Mouse (Mus musculus) brain, adult 10 weeks (tissue): ENCODE data around the gene Ndufa13. TPM values are rescaled to one million over a fixed set of nuclear protein-coding genes. Genes with fewer than 3 reads are reported as not detected.

Source experiments
- polyA plus RNA-seq: library from polyadenylated mRNA; stranded (reverse); fragments of 350-450 nt; fragmentation: Illumina TruSeq; extraction: RNeasy Lipid Tissue Mini Kit (QIAGEN cat#74804); gene quantifications from one replicate; pipeline ENCODE4 v1.2.3, GENCODE M21; 2015; ENCODE audit warnings: low read depth, low replicate concordance

The Ndufa13 gene
- polyA plus RNA-seq, result 228 TPM

DNA sequence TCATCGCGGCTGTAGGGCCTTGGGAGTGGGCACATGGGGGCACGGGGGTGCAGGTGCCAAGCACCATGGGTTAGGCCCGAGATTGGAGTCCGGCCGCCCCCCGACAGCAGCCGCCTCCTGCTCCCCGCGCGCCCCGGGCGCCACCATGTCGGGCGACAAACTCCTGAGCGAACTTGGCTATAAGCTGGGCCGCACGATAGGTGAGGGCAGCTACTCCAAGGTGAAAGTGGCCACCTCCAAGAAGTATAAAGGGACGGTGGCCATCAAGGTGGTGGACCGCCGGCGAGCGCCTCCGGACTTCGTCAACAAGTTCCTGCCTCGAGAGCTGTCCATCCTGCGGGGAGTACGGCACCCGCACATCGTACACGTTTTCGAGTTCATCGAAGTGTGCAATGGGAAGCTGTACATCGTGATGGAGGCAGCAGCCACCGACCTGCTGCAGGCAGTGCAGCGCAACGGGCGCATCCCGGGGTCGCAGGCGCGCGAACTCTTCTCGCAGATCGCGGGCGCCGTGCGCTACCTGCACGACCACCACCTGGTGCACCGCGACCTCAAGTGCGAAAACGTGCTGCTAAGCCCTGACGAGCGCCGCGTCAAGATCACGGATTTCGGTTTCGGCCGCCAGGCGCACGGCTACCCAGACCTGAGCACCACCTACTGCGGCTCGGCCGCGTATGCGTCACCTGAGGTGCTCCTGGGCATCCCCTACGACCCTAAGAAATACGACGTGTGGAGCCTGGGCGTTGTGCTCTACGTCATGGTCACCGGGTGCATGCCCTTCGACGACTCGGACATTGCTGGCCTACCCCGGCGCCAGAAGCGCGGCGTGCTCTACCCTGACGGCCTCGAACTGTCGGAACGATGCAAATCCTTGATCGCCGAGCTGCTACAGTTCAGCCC lies at the start of gene Ndufa13, which contains the start of the genes Tssk6 and Yjefn3:
TSS of gene Ndufa13 (minus strand) at position 396 of the 900 bp plus-strand sequence.
TSS of gene Tssk6 (plus strand) at position 22 of the 900 bp plus-strand sequence.
TSS of gene Yjefn3 (minus strand) at position 550 of the 900 bp plus-strand sequence.

DNA sequence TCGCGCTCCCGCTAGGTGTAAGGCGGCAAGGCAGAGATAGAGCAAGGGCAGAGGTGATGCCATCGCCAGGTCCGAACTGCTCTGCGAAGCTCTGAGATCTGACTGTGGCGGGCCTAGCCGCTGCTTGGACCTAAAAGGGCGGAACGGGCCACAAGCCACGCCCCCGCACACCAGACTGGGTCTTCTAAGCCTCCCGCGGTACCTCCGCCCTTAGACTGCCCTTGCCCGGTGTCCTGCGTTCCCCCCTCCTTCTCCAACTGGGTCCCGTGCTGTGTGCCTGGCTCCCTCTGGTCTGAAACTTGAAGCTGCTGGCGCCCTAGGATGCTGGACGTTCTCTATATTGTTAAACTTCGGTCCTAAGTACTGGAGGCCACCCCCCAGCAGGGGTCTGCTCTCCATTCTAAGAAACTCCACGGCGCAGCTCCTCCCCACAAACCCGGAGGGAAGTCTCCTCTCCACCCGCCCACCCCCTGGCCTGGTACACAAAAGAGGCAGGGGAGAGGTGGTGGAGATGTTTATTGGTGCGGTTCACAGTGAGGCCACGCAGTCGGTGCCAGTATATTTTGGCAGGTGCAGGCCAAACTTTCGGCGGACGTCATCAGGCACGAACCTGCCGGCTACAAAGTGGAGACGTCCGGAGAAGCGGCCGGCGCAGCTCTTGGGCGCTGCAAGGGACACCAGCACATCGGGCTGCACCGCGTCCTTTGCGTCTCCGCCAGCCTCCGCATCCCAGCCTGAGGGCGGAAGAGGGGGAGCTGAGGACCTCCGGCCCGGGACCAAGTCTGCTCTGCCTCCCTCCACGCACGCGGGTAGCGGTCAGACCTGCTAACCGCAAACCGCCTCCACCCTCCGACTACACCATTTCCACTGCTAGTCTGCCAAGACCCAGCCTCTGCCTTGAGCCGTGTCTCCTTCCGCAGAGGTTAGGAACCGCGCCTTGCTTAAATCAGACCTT lies 14.8 kb downstream of the Ndufa13 start, which contains the start of gene Cilp2:
TSS of gene Cilp2 (minus strand) at position 399 of the 955 bp plus-strand sequence.

Other genes with a start within 250 kb of the Ndufa13 start
- gene Zfp964, start 248.1 kb downstream of the Ndufa13 start, polyA plus RNA-seq, result 4.7 TPM
- 26.2 TPM for gene Zfp869, start 191.8 kb downstream of the Ndufa13 start, polyA plus RNA-seq
- 4.8 TPM for gene Zfp963, start 152.6 kb downstream of the Ndufa13 start, polyA plus RNA-seq
- 1.0 TPM for gene Gm20422, start 127.7 kb downstream of the Ndufa13 start, polyA plus RNA-seq
- 25.3 TPM for gene Atp13a1, start 111.4 kb downstream of the Ndufa13 start, polyA plus RNA-seq
- gene Zfp866, start 111.4 kb downstream of the Ndufa13 start, polyA plus RNA-seq, result 21.1 TPM
- 11.2 TPM for gene Gmip, start 93.9 kb downstream of the Ndufa13 start, polyA plus RNA-seq
- 0.27 TPM for gene Lpar2, start 80.1 kb downstream of the Ndufa13 start, polyA plus RNA-seq
- 23.2 TPM for gene Pbx4, start 70.1 kb downstream of the Ndufa13 start, polyA plus RNA-seq
- gene Cilp2, start 14.9 kb downstream of the Ndufa13 start, polyA plus RNA-seq, result 0.22 TPM
- not detected for gene Tssk6, start 374 bp downstream of the Ndufa13 start, polyA plus RNA-seq
- 14.3 TPM for gene Yjefn3, start 154 bp upstream of the Ndufa13 start, polyA plus RNA-seq
- 17.6 TPM for gene Gatad2a, start 93.8 kb upstream of the Ndufa13 start, polyA plus RNA-seq
- gene Mau2, start 140.2 kb upstream of the Ndufa13 start, polyA plus RNA-seq, result 56.6 TPM
- gene Sugp1, start 140.3 kb upstream of the Ndufa13 start, polyA plus RNA-seq, result 40.9 TPM
- gene Tm6sf2, start 170.4 kb upstream of the Ndufa13 start, polyA plus RNA-seq, result 3.4 TPM
- gene Hapln4, start 180.9 kb upstream of the Ndufa13 start, polyA plus RNA-seq, result 85.0 TPM
- gene Ncan, start 218.3 kb upstream of the Ndufa13 start, polyA plus RNA-seq, result 58.0 TPM
- gene Nr2c2ap, start 228.8 kb upstream of the Ndufa13 start, polyA plus RNA-seq, result 29.2 TPM
- 14.6 TPM for gene Rfxank, start 236.6 kb upstream of the Ndufa13 start, polyA plus RNA-seq
- 79.7 TPM for gene Borcs8, start 236.9 kb upstream of the Ndufa13 start, polyA plus RNA-seq
- not detected for gene Mef2b, start 237.2 kb upstream of the Ndufa13 start, polyA plus RNA-seq